Mouse (Mus musculus): Measurements from ENCODE around the gene Hsf2bp. TPM values are rescaled to one million over a fixed set of nuclear protein-coding genes. Genes with fewer than 3 reads are reported as not detected.

Hsf2bp gene
- total and polyA plus RNA-seq, 3 experiments = 0.04 to 0.15 TPM; not detected in 1

GRCm38 (mm10) chr17:31896311-31896710 lies 139.8 kb downstream of the Hsf2bp start:
- Histone ChIP-seq H3K4me1 (ENCODE audit: control insufficient read depth in 1 of 2, insufficient read depth in 2 of 2, low read length in 2 of 2) (peaks cover 0 to 6% of the 10 kb centered on the region in 2 experiments; a peak in 1 of 4 replicates), H3K9me3 (replicated peaks; ENCODE audit: insufficient read depth, low read length) (no peaks in the 10 kb centered on the region), H3K36me3 (ENCODE audit: control insufficient read depth in 1 of 2, insufficient read depth in 2 of 2, low read length in 2 of 2) (peaks cover 0 to 5% of the 10 kb centered on the region in 2 experiments; a peak in 1 of 4 replicates)

More at GRCm38 (mm10) chr17:31896311-31896710, 139.8 kb downstream of the Hsf2bp start:
- H3K27me3 ChIP-seq (ENCODE audit: control insufficient read depth in 1 of 2, insufficient read depth in 2 of 2, low read length in 2 of 2) = no peaks in the 10 kb centered on the region
- H3K4me3 ChIP-seq (ENCODE audit: control insufficient read depth in 1 of 2, insufficient read depth in 1 of 2, low read depth in 2 of 2, low read length in 2 of 2) = no peak overlapping the region
- H3K27ac ChIP-seq (ENCODE audit: control insufficient read depth, low read depth, low read length) = no peak overlapping the region
- no peak for DNase-seq (ENCODE audit: low read depth, low spot score)
- no peak overlapping the region for H3K9ac ChIP-seq (ENCODE audit: control insufficient read depth, low read depth, low read length, poor library complexity, severe bottlenecking)
- no peaks in the 10 kb centered on the region for H3K79me2 ChIP-seq (ENCODE audit: control insufficient read depth, insufficient read depth, low read length, poor library complexity)
- no peak for TF ChIP-seq POLR2AphosphoS2 (IDR thresholded peaks at IDR 0.05; ENCODE audit: low read length)
- no peak for TF ChIP-seq USF2 (IDR thresholded peaks at IDR 0.05; ENCODE audit: borderline replicate concordance in 1 of 2, insufficient read depth in 1 of 2, low read depth in 1 of 2, low read length in 2 of 2)
- TF ChIP-seq TBP (IDR thresholded peaks at IDR 0.05; ENCODE audit: low read depth, low read length) = no peak
- TF ChIP-seq USF1 (IDR thresholded peaks at IDR 0.05; ENCODE audit: low read depth, low read length) = no peak
- TF ChIP-seq MXI1 (IDR thresholded peaks at IDR 0.05; ENCODE audit: low read depth, low read length) = no peak
- no peak for TF ChIP-seq HCFC1 (IDR thresholded peaks at IDR 0.05; ENCODE audit: low read depth, low read length)
- TF ChIP-seq ZC3H11A (IDR thresholded peaks at IDR 0.05; ENCODE audit: low read depth, low read length) = no peak
- no peak for TF ChIP-seq MYB (IDR thresholded peaks at IDR 0.05; ENCODE audit: low read depth, low read length)
- no peak for TF ChIP-seq E2F4 (IDR thresholded peaks at IDR 0.05; ENCODE audit: borderline replicate concordance, low read depth, low read length)
- TF ChIP-seq ZKSCAN1 (IDR thresholded peaks at IDR 0.05; ENCODE audit: low read depth, low read length) = no peak
- no peak for TF ChIP-seq POLR2A (IDR thresholded peaks at IDR 0.05; ENCODE audit: control insufficient read depth in 1 of 2, insufficient read depth in 1 of 2, low read depth in 1 of 2, low read length in 2 of 2, poor library complexity in 1 of 2)
- TF ChIP-seq SIN3A (IDR thresholded peaks at IDR 0.05; ENCODE audit: low read length) = no peak
- no peak for TF ChIP-seq MAX (IDR thresholded peaks at IDR 0.05; ENCODE audit: low read length)
- TF ChIP-seq KAT2A (conservative IDR thresholded peaks at IDR 0.05; ENCODE audit: low read depth, low read length) = no peak
- no peak for TF ChIP-seq MYC (IDR thresholded peaks at IDR 0.05; ENCODE audit: low read depth, low read length)
- TF ChIP-seq NELFE (IDR thresholded peaks at IDR 0.05; ENCODE audit: low read depth, low read length) = no peak
- no peak for TF ChIP-seq EP300 (IDR thresholded peaks at IDR 0.05; ENCODE audit: low read depth in 1 of 2, low read length in 2 of 2)
- TF ChIP-seq RCOR1 (IDR thresholded peaks at IDR 0.05; ENCODE audit: low read depth, low read length) = no peak
- no peak for TF ChIP-seq RAD21 (IDR thresholded peaks at IDR 0.05; ENCODE audit: low read depth, low read length)

Other genes with a start within 250 kb of the Hsf2bp start
- gene Sik1, start 180.5 kb downstream of the Hsf2bp start, total RNA-seq (2012; rRNA removed) = 4.7 and 5.5 TPM in 2 replicates
- gene Sik1, start 180.5 kb downstream of the Hsf2bp start, polyA plus RNA-seq (2012; ENCODE audit: insufficient read depth in 1 of 2, insufficient read length in 2 of 2, low read depth in 1 of 2, low replicate concordance in 2 of 2, missing spikeins in 1 of 2) = 10 to 100 TPM in 1 of 2 experiments, not detected in 1; 10.4 TPM
- 60.2 and 84.1 TPM in 2 replicates for gene Rrp1b, start 249 bp downstream of the Hsf2bp start, total RNA-seq (2012; rRNA removed)
- gene Rrp1b, start 249 bp downstream of the Hsf2bp start, polyA plus RNA-seq (2012; ENCODE audit: insufficient read depth in 1 of 2, insufficient read length in 2 of 2, low read depth in 1 of 2, low replicate concordance in 2 of 2, missing spikeins in 1 of 2) = 10 to 100 TPM in 1 of 2 experiments, not detected in 1; 78.6 TPM
- 0.07 and 0.08 TPM in 2 replicates for gene Notch3, start 130.5 kb upstream of the Hsf2bp start, total RNA-seq (2012; rRNA removed)
- gene Notch3, start 130.5 kb upstream of the Hsf2bp start, polyA plus RNA-seq (2012; ENCODE audit: insufficient read depth in 1 of 2, insufficient read length in 2 of 2, low read depth in 1 of 2, low replicate concordance in 2 of 2, missing spikeins in 1 of 2) = under 1 TPM in 1 of 2 experiments, not detected in 1; 0.50 TPM
- gene Ephx3, start 153.2 kb upstream of the Hsf2bp start, total RNA-seq (2012; rRNA removed) = 0.07 and 0.08 TPM in 2 replicates
- gene Ephx3, start 153.2 kb upstream of the Hsf2bp start, polyA plus RNA-seq (2012; ENCODE audit: insufficient read depth in 1 of 2, insufficient read length in 2 of 2, low read depth in 1 of 2, low replicate concordance in 2 of 2, missing spikeins in 1 of 2) = not detected
- 12.3 and 18.3 TPM in 2 replicates for gene Brd4, start 248.4 kb upstream of the Hsf2bp start, total RNA-seq (2012; rRNA removed)
- gene Brd4, start 248.4 kb upstream of the Hsf2bp start, polyA plus RNA-seq (2012; ENCODE audit: insufficient read depth in 1 of 2, insufficient read length in 2 of 2, low read depth in 1 of 2, low replicate concordance in 2 of 2, missing spikeins in 1 of 2) = 10 to 100 TPM in 1 of 2 experiments, not detected in 1; 91.4 TPM

All from MEL (cell line).